Mouse (Mus musculus) cerebellum, adult 18-20 months (tissue): ENCODE data around the gene Atpaf1.
A peak's percentile ranks its signal among the peaks of the same experiment; 100 is the strongest.

Experiments used
- DNase-seq, 2 experiments: peaks; one replicate each; pipeline ENCODE4 v3.0.0; 2021

Gene Atpaf1

GRCm38 (mm10) chr4:115812326-115812725, 27.7 kb downstream of the Atpaf1 start:
- no peak for DNase-seq

GRCm38 (mm10) chr4:115815606-115816005, 31.0 kb downstream of the Atpaf1 start:
- DNase-seq, result no peak

- DNase-seq, result no peak
These were observed 35.6 kb downstream of the Atpaf1 start for GRCm38 (mm10) chr4:115820199-115820598.

- no peak for DNase-seq
These were observed 36.3 kb downstream of the Atpaf1 start for GRCm38 (mm10) chr4:115820944-115821343.

- no peak for DNase-seq
These were observed 36.8 kb downstream of the Atpaf1 start for GRCm38 (mm10) chr4:115821431-115821830.

- no peak for DNase-seq
These were observed 37.3 kb downstream of the Atpaf1 start for GRCm38 (mm10) chr4:115821928-115822327.

- no peak for DNase-seq
These were observed 39.6 kb downstream of the Atpaf1 start for GRCm38 (mm10) chr4:115824178-115824577.

GRCm38 (mm10) chr4:115825271-115825670, 40.7 kb downstream of the Atpaf1 start:
- no peak for DNase-seq

GRCm38 (mm10) chr4:115827066-115827465, 42.5 kb downstream of the Atpaf1 start:
- DNase-seq, result no peak

- no peak for DNase-seq
These were observed 42.9 kb downstream of the Atpaf1 start for GRCm38 (mm10) chr4:115827535-115827887.

GRCm38 (mm10) chr4:115827888-115828571, 43.4 kb downstream of the Atpaf1 start, which contains the start of gene Mob3c:
Gene Mob3c (plus strand): TSS chr4:115828092.
- peak; percentile 72 to 75 for DNase-seq

GRCm38 (mm10) chr4:115828572-115828902, 43.9 kb downstream of the Atpaf1 start:
- DNase-seq, result no peak

GRCm38 (mm10) chr4:115830491-115830890, 45.9 kb downstream of the Atpaf1 start:
- no peak for DNase-seq

GRCm38 (mm10) chr4:115831221-115831620, 46.6 kb downstream of the Atpaf1 start:
- no peak for DNase-seq

GRCm38 (mm10) chr4:115832040-115832439, 47.4 kb downstream of the Atpaf1 start:
- no peak for DNase-seq

GRCm38 (mm10) chr4:115835576-115835975, 51.0 kb downstream of the Atpaf1 start:
- DNase-seq, result no peak

GRCm38 (mm10) chr4:115838196-115838595, 53.6 kb downstream of the Atpaf1 start:
- DNase-seq, result no peak

- peak; percentile 93 for DNase-seq
These were observed 54.4 kb downstream of the Atpaf1 start, which contains the start of gene Mknk1 for GRCm38 (mm10) chr4:115838696-115839641. Gene Mknk1 (plus strand): TSS chr4:115839198.

GRCm38 (mm10) chr4:115839956-115840355, 55.3 kb downstream of the Atpaf1 start:
- peak; percentile 12 to 23 for DNase-seq

GRCm38 (mm10) chr4:115840842-115841241, 56.2 kb downstream of the Atpaf1 start:
- no peak for DNase-seq

- DNase-seq, result no peak
These were observed 62.0 kb downstream of the Atpaf1 start for GRCm38 (mm10) chr4:115846656-115847055.

GRCm38 (mm10) chr4:115847377-115847776, 62.8 kb downstream of the Atpaf1 start:
- no peak for DNase-seq

GRCm38 (mm10) chr4:115848083-115848482, 63.5 kb downstream of the Atpaf1 start:
- no peak for DNase-seq
